In the genomic region with DNA sequence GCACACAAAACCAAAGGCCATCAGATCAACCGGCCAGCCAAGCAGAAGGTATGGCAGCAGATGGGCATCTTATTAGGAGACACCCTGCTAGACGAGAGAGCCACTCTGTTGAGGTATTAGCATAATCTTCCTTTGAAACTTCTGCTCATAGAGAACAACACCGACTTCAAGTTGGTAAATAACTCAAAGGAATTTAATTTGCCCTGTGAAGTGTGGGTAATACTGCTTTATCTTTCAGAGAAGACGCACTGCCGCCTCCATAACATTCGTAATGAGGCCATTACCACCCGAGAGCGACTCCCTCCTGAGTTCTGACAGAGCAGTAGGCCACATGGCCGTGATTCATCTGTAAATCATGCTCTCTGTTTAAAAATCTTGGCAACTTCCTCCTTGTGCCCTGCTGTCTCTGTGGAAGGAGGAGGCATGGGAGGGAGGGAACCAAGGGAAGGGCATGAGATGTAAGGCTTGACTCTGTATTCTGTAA, we compare ENCODE assay signal across 10 mouse cellular contexts.
DNase-seq lines count a peak whose midpoint lies in the region; ATAC-seq lines count a peak whose summit lies in the region.
"Had no signal": no experiment of that assay in that cellular context is flagged by ENCODE, and none has a peak within 500 bp of the region (broad histone marks: within the 10 kb centered on the region; RNA-seq: fewer than 3 reads in every experiment).

No protein-coding gene starts in this region.

- ATAC-seq in intestine, embryonic 15.5 days, result peak; percentile 61; the same call in 1 of the 2 replicates

- 44% methylated on average over 9 of the region's 9 CpGs for whole genome bisulfite sequencing in intestine, embryonic 15.5 days

- no peaks in the 10 kb centered on the region for H3K27me3 ChIP-seq in intestine, embryonic 15.5 days (replicated peaks)
- H3K27me3 ChIP-seq: CH12.LX; embryonic facial prominence, embryonic 13.5 days had no signal

- H3K4me3 ChIP-seq in intestine, embryonic 15.5 days (replicated peaks), result no peak overlapping the region
- H3K4me3 ChIP-seq: embryonic facial prominence, embryonic 13.5 days had no signal

- H3K4me2 ChIP-seq in intestine, embryonic 15.5 days (replicated peaks), result no peak overlapping the region
- H3K4me2 ChIP-seq: embryonic facial prominence, embryonic 13.5 days had no signal

- no peak overlapping the region for H3K9ac ChIP-seq in intestine, embryonic 15.5 days
- H3K9ac ChIP-seq: embryonic facial prominence, embryonic 13.5 days had no signal

- no peak overlapping the region for H3K27ac ChIP-seq in intestine, embryonic 15.5 days
- H3K27ac ChIP-seq: embryonic facial prominence, embryonic 13.5 days had no signal

- H3K9me3 ChIP-seq in intestine, embryonic 15.5 days, result no peaks in the 10 kb centered on the region

- no peaks in the 10 kb centered on the region for H3K36me3 ChIP-seq in intestine, embryonic 15.5 days
- H3K36me3 ChIP-seq: embryonic facial prominence, embryonic 13.5 days had no signal

- H3K4me1 ChIP-seq in intestine, embryonic 15.5 days (replicated peaks), result peaks cover 32% of the 10 kb centered on the region

- peak; percentile 48 to 59 for DNase-seq in frontal cortex, adult 2 months (ENCODE audit: extremely low spot score in 1 of 2, low spot score in 1 of 2)
- DNase-seq in frontal cortex, postnatal 10 days (ENCODE audit: low spot score in 2 of 2), result no peak
- peak; percentile 70 for DNase-seq in right cerebral cortex, adult 18-20 months
- no peak for DNase-seq in right cerebral cortex, postnatal 36 days (ENCODE audit: low spot score in 2 of 2)
- no peak for DNase-seq in thymus, postnatal 0 days (ENCODE audit: low spot score)
- no peak for DNase-seq in thymus, adult 18-20 months
- DNase-seq in gastrocnemius, postnatal 14 days, result no peak

- intact Hi-C loops in gastrocnemius, postnatal 14 days (cut with DNase I; ENCODE audit: low total_unique reads), result no loop called here

Comparison
In these comparisons a context has a peak if more than half of its experiments do, and no peak if none do; other contexts are left out.
1. DNase-seq: peak in frontal cortex, adult 2 months (2 of 2) and right cerebral cortex, adult 18-20 months (single experiment); none in frontal cortex, postnatal 10 days (0 of 2), right cerebral cortex, postnatal 36 days (0 of 2), thymus, postnatal 0 days (single experiment), thymus, adult 18-20 months (0 of 2) and gastrocnemius, postnatal 14 days (single experiment).